Mouse (Mus musculus) urinary bladder, postnatal 10 days (tissue): Measurements from ENCODE around the gene Ctnnbl1.

Experiments
- DNase-seq: peaks from one replicate; pipeline ENCODE4 v3.0.0; 2022; ENCODE audit warnings: low spot score

Gene Ctnnbl1

GRCm38 (mm10) chr2:157736854-157737850, at the start of gene Ctnnbl1:
TSS of gene Ctnnbl1 (plus strand) at chr2:157737401.
- DNase-seq, result peak; percentile 96

- DNase-seq, result no peak
These were observed 49.7 kb upstream of the Ctnnbl1 start for GRCm38 (mm10) chr2:157687506-157687905.

- no peak for DNase-seq
These were observed 45.7 kb upstream of the Ctnnbl1 start for GRCm38 (mm10) chr2:157691266-157692105.

DNA sequence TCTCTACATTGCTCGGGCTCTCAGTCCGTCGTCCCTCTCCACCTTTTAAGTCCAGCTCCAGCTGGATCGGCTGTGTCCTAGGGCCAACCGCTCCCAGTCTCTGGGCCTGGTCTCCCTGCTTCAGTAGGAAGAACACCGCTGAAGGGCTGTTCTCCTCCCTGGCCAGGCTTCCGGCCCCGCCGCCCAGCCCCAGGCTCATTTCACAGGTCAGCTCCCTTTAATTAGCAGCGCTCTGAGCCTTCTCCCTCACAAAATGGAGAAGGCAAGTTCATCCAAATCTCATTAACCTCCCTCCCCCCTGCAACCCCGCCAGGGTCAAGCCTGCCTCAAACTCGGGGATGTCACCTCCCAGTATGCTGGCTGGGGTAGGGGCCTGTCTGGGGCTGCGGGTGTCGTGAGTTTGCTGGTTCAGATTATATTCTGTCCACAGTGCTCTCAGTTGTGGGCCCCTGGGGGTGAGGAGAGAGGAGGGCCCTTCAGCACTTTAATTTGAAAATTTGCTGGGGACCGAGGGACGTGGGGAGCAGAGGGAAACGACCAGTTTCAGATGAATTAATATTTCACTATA, 44.8 kb upstream of the Ctnnbl1 start:
- DNase-seq, result no peak

DNA sequence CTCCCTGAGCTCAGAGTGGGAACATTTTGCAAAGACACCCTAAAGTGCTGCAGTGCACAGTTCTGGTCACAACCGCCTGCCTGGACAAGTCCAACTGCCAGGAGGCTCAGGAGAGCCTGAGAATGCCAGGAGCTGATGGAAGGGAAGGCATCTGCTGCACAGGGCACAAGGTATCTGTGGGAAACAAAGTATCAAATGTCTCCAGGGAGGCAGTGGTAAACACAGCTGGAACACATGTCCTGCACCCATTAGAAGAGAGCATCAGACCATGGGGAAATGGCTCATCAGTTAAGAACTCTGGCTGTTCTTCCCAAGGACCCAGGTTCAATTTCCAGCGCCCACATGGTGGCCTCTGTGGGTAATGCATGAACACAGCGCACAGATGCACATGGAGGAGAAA, 43.6 kb upstream of the Ctnnbl1 start:
- DNase-seq, result no peak

GRCm38 (mm10) chr2:157696297-157696731, 40.9 kb upstream of the Ctnnbl1 start:
- DNase-seq, result no peak

- no peak for DNase-seq
These were observed 34.0 kb upstream of the Ctnnbl1 start for GRCm38 (mm10) chr2:157703155-157703554.

DNA sequence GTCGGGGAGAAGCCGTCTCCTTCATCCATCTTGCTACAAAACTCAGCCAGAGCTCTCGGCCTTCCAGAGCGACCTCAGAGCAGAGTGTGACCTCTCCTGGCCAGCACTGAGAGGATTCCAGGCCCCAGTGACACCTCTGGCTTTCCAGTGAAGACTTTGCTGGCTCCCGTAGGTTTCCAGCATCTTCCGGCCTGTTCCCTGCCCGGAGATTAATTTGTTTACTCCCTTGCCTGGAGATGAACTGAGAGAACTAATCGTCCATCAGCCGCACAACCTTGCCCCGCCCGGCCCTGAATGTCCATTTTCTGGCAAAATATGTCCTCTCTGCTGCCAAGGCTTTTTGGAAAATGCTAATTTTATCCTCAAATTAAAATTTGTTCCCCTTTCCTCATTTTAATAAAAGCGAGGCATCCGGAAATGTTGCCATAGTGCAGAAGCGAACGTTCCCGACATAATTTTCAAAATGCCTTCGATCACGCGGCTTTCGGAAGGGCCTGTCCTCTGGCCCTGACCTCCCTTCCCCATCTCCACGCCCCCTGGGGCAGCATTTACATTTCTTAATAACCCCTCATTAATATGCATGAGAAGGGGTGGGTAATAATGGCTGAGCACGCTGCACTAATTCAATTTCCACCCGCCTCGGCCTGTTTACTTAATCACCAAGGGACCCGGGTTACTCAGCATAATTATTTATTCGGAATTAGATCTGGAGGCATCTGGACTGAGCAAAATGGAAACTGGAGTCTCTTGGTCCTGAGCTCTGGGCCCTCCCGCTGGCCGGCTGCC, 32.0 kb upstream of the Ctnnbl1 start:
- DNase-seq, result no peak

- DNase-seq, result no peak
These were observed 31.4 kb upstream of the Ctnnbl1 start for GRCm38 (mm10) chr2:157705777-157706158.

GRCm38 (mm10) chr2:157707191-157707923, 29.8 kb upstream of the Ctnnbl1 start:
- DNase-seq, result no peak

- no peak for DNase-seq
These were observed 24.5 kb upstream of the Ctnnbl1 start for GRCm38 (mm10) chr2:157712677-157713076.

GRCm38 (mm10) chr2:157715586-157716191, 21.5 kb upstream of the Ctnnbl1 start:
- DNase-seq, result no peak

- DNase-seq, result no peak
These were observed 18.8 kb upstream of the Ctnnbl1 start for GRCm38 (mm10) chr2:157718441-157718840.

DNA sequence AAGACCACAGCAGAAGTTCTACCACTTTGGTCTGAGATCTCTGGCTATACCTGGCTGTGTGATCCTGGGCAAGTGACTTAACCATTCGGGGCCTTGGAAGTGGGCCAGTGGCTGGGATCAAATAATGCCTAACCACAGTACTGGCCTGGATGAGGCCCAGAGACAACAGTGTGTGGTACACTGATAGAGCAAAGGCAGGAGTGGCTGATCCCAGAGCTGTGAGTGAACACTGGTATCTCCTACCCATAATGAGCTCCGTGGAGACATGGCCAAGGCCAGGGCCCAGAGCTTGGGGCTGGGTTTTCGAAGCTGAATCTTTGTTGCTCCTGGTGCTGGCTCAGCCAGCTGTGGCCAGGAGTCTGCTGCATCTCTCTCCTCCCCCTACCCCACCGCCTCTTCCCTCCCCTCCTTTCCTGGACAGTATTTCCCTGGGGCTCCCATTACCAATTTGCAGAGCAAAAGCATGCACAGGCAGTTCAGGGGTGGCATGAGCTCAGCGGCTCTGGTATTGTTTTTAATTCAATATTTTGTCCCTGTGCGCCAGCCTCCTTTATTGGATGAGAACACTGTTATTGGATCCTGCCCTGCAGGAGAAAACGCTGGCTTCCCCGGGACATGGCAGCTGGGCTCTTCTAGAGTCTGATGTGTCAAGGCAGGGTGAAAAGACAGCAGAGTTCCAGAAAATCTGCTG, 13.2 kb upstream of the Ctnnbl1 start:
- DNase-seq, result no peak

DNA sequence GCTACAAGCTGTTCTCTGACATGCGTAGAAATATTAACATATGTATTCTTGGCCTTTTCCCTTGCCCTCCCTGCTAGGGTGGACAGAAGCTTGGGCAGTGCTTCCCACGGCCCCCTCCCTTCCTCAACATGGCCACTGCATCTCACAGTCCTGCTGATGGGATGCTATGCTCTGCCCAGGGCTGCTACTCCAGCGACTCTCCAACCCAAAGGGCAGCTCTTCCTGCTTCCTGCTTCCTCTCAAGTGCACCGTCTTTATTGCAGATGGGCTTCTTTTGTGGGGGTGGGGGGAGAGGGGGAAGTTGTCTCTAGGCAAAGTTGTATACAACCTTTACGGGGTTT, 12.7 kb upstream of the Ctnnbl1 start:
- no peak for DNase-seq

- no peak for DNase-seq
These were observed 7.4 kb downstream of the Ctnnbl1 start for GRCm38 (mm10) chr2:157744619-157745018.

- no peak for DNase-seq
These were observed 8.5 kb downstream of the Ctnnbl1 start for GRCm38 (mm10) chr2:157745735-157746134.

GRCm38 (mm10) chr2:157746558-157746957, 9.4 kb downstream of the Ctnnbl1 start:
- DNase-seq, result no peak

DNA sequence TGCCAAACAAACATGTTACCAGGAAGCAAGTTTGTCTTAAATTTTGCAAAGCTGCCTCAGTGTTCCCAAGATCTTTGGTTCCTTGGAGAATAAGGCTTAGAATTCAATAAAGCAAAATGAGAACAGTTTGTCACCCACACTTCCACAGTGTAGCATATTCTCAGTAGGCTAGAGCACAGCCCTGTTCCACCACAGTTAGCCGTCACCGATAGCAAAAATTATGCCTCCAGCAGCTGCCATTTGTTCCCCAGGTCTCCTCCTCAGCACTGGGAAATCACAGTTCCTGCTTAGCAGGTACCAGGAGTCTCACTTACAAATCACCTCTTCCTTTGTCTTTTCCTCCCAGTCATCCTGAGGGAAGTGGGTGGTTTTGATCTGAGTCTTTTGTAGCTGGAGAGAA, 10.8 kb downstream of the Ctnnbl1 start:
- DNase-seq, result no peak

DNA sequence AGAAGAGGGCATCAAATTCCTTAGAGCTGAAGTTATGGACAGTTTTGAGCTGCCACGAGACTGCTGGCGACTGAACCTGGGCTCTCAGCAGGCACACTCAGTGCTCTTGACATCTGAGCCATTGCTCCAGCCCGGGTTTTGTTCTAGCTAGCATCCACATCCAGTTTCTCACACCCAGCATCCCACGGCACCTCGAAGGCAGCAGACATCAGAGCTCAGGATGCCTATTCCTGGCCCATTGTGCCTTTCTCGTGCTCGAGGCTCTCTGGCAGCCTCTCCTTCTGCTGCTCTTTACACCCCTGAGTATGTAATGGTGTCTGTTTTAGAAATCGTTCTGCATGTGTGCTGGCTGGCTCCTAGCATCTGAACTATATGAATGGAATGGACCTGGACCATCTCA, 13.3 kb downstream of the Ctnnbl1 start:
- DNase-seq, result no peak
